Mouse (Mus musculus) liver, embryonic 14.5 days (tissue): Measurements from ENCODE around the gene Rpl18a. TPM values are rescaled to one million over a fixed set of nuclear protein-coding genes. Genes with fewer than 3 reads are reported as not detected.
A peak's percentile ranks its signal among the peaks of the same experiment; 100 is the strongest.

Source experiments
- ATAC-seq: fragments of 200-750 bp; cut with Nextera tagmentation; 2 replicates; pipeline ENCODE4 v1.8.0; 2017; ENCODE audit warnings: moderate number of reproducible peaks, mild to moderate bottlenecking, moderate library complexity; ENCODE audit not compliant: insufficient read depth
- DNase-seq, 3 experiments: peaks; one replicate each; pipeline ENCODE4 v3.0.0-alpha.2; 2012 to 2013; ENCODE audit warnings: low read depth in 3 of 3, low spot score in 3 of 3
- H3K27ac ChIP-seq: fragments of 300-500 bp; sonication (generic); 2 replicates; pipeline ENCODE4 v1.5.1; 2014; ENCODE audit warnings: moderate library complexity, mild to moderate bottlenecking, control low read depth, inconsistent platforms
- H3K27me3 ChIP-seq: fragments of 300-500 bp; sonication (generic); 2 replicates; pipeline ENCODE4 v1.6.1; 2014; ENCODE audit warnings: mild to moderate bottlenecking, low read length, moderate library complexity; ENCODE audit not compliant: control insufficient read depth, insufficient read depth
- H3K36me3 ChIP-seq: fragments of 300-500 bp; sonication (generic); replicated peaks from 2 replicates; pipeline ENCODE4 v1.6.1; 2014; ENCODE audit warnings: low read depth; ENCODE audit not compliant: control insufficient read depth, insufficient read depth
- H3K4me1 ChIP-seq, 2 experiments: fragments of 200-500 bp in 1 of 2; fragments of 300-500 bp in 1 of 2; sonication (generic) in 1 of 2; replicated peaks; 2 replicates each; pipeline ENCODE4 v1.6.1; 2012 to 2014; ENCODE audit warnings: antibody characterized with exemption in 1 of 2, inconsistent platforms in 1 of 2, low read length in 1 of 2; ENCODE audit not compliant: control insufficient read depth in 2 of 2, insufficient read depth in 2 of 2
- H3K4me2 ChIP-seq: fragments of 300-500 bp; sonication (generic); 2 replicates; pipeline ENCODE4 v1.6.1; 2014; ENCODE audit warnings: low read depth, mild to moderate bottlenecking, control low read depth, moderate library complexity
- H3K4me3 ChIP-seq, 2 experiments: fragments of 200-500 bp in 1 of 2; fragments of 300-500 bp in 1 of 2; sonication (generic) in 1 of 2; 2 replicates each; pipeline ENCODE4 v1.5.1; 2012 to 2014; ENCODE audit warnings: low read depth in 2 of 2, low read length in 2 of 2, mild to moderate bottlenecking in 2 of 2, control low read depth in 1 of 2, inconsistent platforms in 1 of 2, moderate library complexity in 1 of 2; ENCODE audit not compliant: insufficient read depth in 1 of 2
- H3K9ac ChIP-seq: fragments of 300-500 bp; sonication (generic); replicated peaks from 2 replicates; pipeline ENCODE4 v1.6.1; 2014; ENCODE audit warnings: mild to moderate bottlenecking, control low read depth, moderate library complexity
- H3K9me3 ChIP-seq: fragments of 300-500 bp; sonication (generic); 2 replicates; pipeline ENCODE4 v1.6.1; 2016; ENCODE audit warnings: low read length, mixed read lengths; ENCODE audit not compliant: control insufficient read depth
- CTCF ChIP-seq: IDR thresholded peaks from 2 replicates; pipeline ENCODE4 v1.5.1; 2016; ENCODE audit warnings: antibody characterized with exemption, low read depth, control low read depth
- EP300 ChIP-seq: IDR thresholded peaks from 2 replicates; pipeline ENCODE4 v1.6.1; 2016; ENCODE audit warnings: antibody characterized with exemption, low read depth
- WGBS: fragments of 180-500 bp; shearing (Covaris S2); extraction: QIAGEN DNeasy Blood & Tissue Kit; methylation state at CpG from one replicate; pipeline ENCODE4 v1.1.7; 2014; ENCODE audit not compliant: insufficient replicate concordance; 5-methylcytosine and 5-hydroxymethylcytosine counted together
- polyA plus RNA-seq, 2 experiments: library from polyadenylated mRNA; depleted of rRNA in 1 of 2; stranded (reverse) in 1 of 2; unstranded in 1 of 2; fragments of >200 nt; fragmentation: Nextera tagmentation in 1 of 2; extraction: Ambion mirVana in 1 of 2; gene quantifications; 2 replicates each; pipeline versions ENCODE4 v1.2.1 to v1.2.3; 2012 to 2014

Rpl18a gene
- polyA plus RNA-seq, 2 experiments, result 2,899 to 3,211 TPM

DNA sequence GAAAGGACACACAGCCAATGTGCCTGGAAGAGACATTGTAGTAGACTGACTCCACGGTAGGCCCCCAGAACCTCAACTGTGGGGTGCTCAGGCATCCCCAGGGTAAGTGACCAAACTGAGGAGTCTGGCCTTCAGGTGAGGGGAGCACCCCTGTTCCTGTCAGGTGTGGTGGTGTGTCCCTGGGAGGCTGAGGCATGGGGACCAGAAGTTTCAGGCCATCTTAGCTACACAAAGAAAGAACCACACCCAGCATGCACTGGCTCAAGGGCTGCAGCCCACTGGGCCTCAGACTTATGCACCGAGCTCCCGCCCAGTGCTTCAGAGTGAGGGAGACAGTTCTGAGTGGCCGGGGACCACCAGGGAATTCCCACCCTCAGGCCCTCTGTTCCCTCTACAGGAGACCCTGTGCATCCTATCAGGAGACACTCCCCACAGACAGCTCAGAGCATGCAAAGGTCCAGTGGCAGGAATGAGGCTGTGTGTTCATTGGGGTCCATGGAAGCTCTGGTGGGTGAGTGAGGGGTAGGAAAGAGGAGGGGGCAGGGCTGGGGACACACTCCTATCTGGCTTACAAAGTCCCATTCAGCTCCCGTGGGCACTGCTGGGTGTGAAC is 25.9 kb downstream of the Rpl18a start:
- Histone ChIP-seq H3K4me3 (no peak overlapping the region), H3K4me2 (no peak overlapping the region), H3K9ac (no peak overlapping the region), H3K4me1 (peaks cover 15 to 17% of the 10 kb centered on the region in 2 experiments), H3K27me3 (no peaks in the 10 kb centered on the region), H3K36me3 (no peaks in the 10 kb centered on the region), H3K27ac (no peak overlapping the region), H3K9me3 (no peaks in the 10 kb centered on the region)
- ATAC-seq, result no peak
- WGBS, result 69% methylated on average over 5 of the region's 5 CpGs
- no peak for TF ChIP-seq CTCF
- TF ChIP-seq EP300, result no peak
- no peak for DNase-seq

DNA sequence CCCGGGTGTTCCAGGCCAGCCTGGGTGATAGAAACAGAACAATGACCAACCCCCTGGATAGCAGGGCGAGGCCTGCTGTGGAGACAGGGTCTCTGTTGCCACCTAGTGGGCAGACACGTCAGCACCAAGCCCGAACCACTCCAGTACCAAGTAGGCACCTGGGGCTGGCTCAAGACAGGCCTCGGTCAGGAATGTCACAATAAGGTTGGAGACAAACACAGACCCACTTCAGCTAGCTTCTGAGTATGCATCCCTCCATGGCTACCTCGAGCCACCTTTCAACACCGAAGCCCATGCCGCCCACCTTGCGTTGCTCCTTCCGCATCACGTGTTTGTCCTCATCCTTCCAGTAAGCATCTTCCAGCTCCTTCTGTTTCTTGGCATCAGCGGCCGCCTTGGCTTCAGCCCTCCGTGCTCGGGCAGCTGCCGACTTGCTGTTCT is 27.6 kb downstream of the Rpl18a start:
- H3K27ac ChIP-seq, result no peak overlapping the region
- ATAC-seq (no peak), DNase-seq (peak; percentile 53 to 60 (median 58))
- WGBS, result 49% methylated on average over 16 of the region's 16 CpGs
- no peaks in the 10 kb centered on the region for H3K9me3 ChIP-seq
- H3K4me2 ChIP-seq, result no peak overlapping the region
- H3K4me1 ChIP-seq, result peaks cover 15 to 20% of the 10 kb centered on the region in 2 experiments
- no peaks in the 10 kb centered on the region for H3K36me3 ChIP-seq
- no peak for TF ChIP-seq EP300
- TF ChIP-seq CTCF, result peak; percentile 99
- no peak overlapping the region for H3K9ac ChIP-seq
- H3K27me3 ChIP-seq, result peaks cover 6% of the 10 kb centered on the region
- no peak overlapping the region for H3K4me3 ChIP-seq

DNA sequence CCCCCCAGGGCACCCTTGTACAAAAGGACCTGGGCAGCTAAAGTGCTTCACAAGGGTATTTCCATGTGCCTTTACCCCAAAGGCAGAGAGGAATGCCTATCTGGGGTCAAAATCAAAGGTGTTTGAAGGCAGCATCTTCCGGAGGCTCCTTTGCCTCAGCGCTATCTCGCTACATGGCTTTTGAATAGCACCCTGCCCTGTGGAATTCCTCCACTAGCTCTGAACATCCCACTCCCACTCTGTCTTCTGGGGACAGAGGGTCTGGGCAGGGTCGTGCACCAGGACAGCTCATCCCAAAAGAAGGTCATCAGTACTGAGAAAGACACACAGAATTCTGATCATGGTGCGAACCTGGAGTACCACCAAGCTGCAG is 28.0 kb downstream of the Rpl18a start:
- H3K27me3 ChIP-seq, result peaks cover 11% of the 10 kb centered on the region
- no peak overlapping the region for H3K9ac ChIP-seq
- no peaks in the 10 kb centered on the region for H3K9me3 ChIP-seq
- H3K36me3 ChIP-seq, result no peaks in the 10 kb centered on the region
- no peak overlapping the region for H3K4me3 ChIP-seq
- no peak for TF ChIP-seq CTCF
- no peak for TF ChIP-seq EP300
- 55% methylated on average over 5 of the region's 5 CpGs for WGBS
- H3K27ac ChIP-seq, result peak overlapping the region; percentile 20; the same call in 1 of the 2 replicates
- no peak for DNase-seq
- peak overlapping the region; percentile 64 for H3K4me2 ChIP-seq
- H3K4me1 ChIP-seq, result peaks cover 15 to 20% of the 10 kb centered on the region in 2 experiments
- ATAC-seq, result no peak

DNA sequence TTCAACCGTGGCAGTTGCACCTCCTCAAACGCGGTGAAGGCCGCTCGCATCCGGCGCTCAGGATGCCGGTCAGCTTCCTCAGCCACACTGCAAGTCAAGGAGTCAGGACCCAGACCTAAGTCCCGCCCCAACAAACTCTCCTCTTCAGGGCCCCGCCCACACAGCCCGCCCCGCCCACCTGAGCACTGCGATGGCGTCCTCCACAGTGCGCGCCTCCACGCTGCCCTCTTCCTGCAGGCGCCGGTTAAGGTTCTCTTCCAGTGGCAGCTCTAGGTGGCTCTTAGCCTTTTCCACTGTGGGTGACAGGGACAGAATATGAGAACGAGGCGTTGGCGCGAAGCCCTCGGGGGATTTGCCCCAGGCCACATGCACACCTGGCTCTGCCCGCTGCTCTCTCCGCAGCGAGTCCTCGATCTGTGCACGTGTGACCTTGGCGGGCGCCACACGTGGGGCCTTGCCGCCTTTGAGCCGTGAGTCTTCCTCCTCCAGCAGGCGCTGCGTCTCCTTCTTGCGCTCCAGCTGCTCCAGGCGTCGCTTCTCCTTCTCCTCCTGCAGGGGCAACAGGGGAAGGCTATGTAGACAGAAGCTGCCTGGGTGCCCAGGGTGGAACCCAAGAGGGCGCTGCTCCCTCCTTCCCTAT is 28.5 kb downstream of the Rpl18a start:
- no peak for ATAC-seq
- peak overlapping the region; percentile 64 for H3K4me2 ChIP-seq
- peak overlapping the region; percentile 20; the same call in 1 of the 2 replicates for H3K27ac ChIP-seq
- H3K9ac ChIP-seq, result peak overlapping the region; percentile 24; the same call in 1 of the 2 replicates
- H3K4me3 ChIP-seq, result peak overlapping the region; percentile 2 to 34; a peak in 3 of 4 replicates
- TF ChIP-seq EP300, result no peak
- TF ChIP-seq CTCF, result peak; percentile 47; the same call in 1 of the 2 replicates
- no peaks in the 10 kb centered on the region for H3K36me3 ChIP-seq
- peaks cover 16% of the 10 kb centered on the region for H3K27me3 ChIP-seq
- H3K9me3 ChIP-seq, result no peaks in the 10 kb centered on the region
- peak; percentile 55 to 64 (median 62) for DNase-seq
- peaks cover 15 to 20% of the 10 kb centered on the region in 2 experiments for H3K4me1 ChIP-seq
- 40% methylated on average over 39 of the region's 40 CpGs for WGBS

DNA sequence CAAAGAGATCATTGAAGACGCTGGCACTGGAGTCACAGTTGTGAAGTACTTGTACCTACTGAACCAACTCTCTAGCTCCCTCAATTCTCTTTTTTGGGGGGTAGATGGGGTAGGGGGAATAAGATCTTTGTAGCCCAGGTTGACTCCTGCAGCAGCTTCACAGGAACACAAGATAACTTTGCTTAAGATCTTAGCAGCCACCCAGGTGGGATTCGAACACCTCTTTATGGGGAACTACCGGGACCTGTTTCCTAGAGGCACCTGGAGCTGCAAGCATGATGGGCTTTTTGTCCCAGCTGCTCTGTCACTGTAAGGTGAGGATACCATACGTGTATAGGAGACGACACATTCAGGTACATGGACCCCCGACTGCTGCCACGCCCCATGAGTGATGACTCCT is 30.6 kb downstream of the Rpl18a start:
- Histone ChIP-seq H3K9me3 (no peaks in the 10 kb centered on the region), H3K27ac (peak overlapping the region; percentile 83; the same call in 1 of the 2 replicates), H3K4me3 (no peak overlapping the region; a peak in 1 of 4 replicates), H3K27me3 (peaks cover 37% of the 10 kb centered on the region), H3K9ac (no peak overlapping the region), H3K36me3 (no peaks in the 10 kb centered on the region), H3K4me2 (peak overlapping the region; percentile 76), H3K4me1 (peaks cover 15 to 18% of the 10 kb centered on the region in 2 experiments)
- 83% methylated on average over 7 of the region's 7 CpGs for WGBS
- no peak for TF ChIP-seq EP300
- TF ChIP-seq CTCF, result no peak
- ATAC-seq (no peak), DNase-seq (no peak)
